Mouse (Mus musculus): ENCODE results near the gene Rab20.

The Rab20 gene

DNA sequence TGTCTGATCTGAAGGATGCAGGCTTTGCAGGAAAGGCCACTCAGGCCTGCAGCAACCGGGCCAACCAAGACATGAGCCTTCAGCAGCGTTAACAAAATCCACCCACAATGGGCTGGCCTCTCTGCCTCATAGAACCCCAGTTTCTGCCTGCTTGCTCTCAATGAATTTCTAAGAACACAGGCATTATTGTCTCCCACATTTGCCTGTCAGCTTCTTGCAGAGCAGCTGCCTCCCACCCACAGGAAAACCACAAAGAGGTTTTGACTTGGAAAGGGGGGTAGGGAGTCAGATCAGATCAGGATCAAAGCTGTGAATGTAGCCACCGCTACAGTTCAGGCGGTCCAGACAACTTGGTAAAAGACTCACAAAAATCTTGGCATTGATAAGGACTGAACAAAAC lies 25.5 kb downstream of the Rab20 start:
- DNase-seq (ENCODE audit: low spot score in 2 of 2), result no peak

GRCm38 (mm10) chr8:11452559-11452958 lies 26.0 kb downstream of the Rab20 start:
- no peak for DNase-seq (ENCODE audit: low spot score in 2 of 2)

- DNase-seq (ENCODE audit: low spot score in 2 of 2), result no peak
Measured at GRCm38 (mm10) chr8:11452152-11452551, 26.4 kb downstream of the Rab20 start.

GRCm38 (mm10) chr8:11450184-11451113 lies 28.1 kb downstream of the Rab20 start:
- no peak for DNase-seq (ENCODE audit: low spot score in 2 of 2)

- no peak for DNase-seq (ENCODE audit: low spot score in 2 of 2)
Measured at GRCm38 (mm10) chr8:11447910-11448570, 30.5 kb downstream of the Rab20 start.

GRCm38 (mm10) chr8:11445790-11446189 lies 32.7 kb downstream of the Rab20 start:
- DNase-seq (ENCODE audit: low spot score in 2 of 2), result no peak

DNA sequence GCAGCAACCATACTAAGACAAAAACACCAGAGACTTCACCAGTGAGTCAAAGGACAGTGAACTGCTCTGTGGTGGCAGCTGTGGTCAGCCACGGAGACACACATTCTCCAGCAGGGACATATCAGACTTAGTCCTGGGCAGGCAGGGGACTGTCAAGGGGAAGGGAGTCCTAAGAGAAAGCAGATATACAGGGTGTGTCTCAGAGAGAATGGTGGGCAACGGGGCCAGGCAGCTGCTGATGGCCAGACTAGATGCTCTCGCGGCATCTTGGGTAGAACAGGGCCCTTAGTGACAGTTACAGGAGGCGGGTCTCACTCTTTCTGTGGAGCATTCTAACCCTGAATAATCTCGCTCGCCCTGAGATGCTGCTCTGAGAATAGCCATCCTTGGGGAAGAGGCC lies 34.3 kb downstream of the Rab20 start:
- DNase-seq (ENCODE audit: low spot score in 2 of 2), result no peak

GRCm38 (mm10) chr8:11443611-11444010 lies 34.9 kb downstream of the Rab20 start:
- no peak for DNase-seq (ENCODE audit: low spot score in 2 of 2)

GRCm38 (mm10) chr8:11441291-11441690 lies 37.2 kb downstream of the Rab20 start:
- no peak for DNase-seq (ENCODE audit: low spot score in 2 of 2)

DNA sequence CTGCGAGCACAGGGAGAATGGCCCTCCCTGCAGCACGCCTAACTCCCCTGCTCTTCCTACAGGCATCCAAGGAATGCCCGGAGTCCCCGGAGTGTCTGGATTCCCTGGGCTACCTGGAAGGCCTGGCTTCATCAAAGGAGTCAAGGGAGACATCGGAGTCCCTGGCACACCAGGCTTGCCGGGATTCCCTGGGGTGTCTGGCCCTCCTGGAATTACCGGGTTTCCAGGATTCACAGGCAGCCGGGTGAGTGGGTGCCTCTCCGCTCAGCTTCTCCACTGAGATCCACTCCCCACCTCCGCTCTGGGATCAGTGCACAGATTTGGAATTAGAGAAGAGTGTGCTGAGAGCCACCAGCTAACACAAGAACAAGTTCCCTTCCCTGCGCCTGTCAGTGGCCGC lies 40.6 kb downstream of the Rab20 start:
- no peak for DNase-seq (ENCODE audit: low spot score in 2 of 2)

DNA sequence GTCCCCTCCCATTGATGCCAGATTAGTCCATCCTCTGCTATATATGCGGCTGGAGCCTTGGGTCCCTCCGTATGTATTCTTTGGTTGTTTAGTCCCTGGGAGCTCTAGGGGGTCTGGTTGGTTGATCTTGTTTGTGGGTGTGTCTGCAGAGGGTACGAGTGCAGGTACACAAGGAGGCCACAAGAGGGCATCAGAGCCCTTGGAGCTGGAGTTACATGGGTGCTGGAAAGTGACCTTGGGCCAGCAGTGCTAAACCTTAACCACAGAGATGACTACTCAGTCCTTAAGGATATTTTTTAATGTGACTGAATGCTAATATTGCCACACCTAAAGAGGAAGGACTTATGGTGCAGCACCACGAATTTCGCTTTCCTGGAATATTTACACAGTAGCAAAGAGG lies 47.8 kb downstream of the Rab20 start:
- no peak for DNase-seq (ENCODE audit: low spot score in 2 of 2)

GRCm38 (mm10) chr8:11423091-11423490 lies 55.4 kb downstream of the Rab20 start:
- DNase-seq (ENCODE audit: low spot score in 2 of 2), result no peak

DNA sequence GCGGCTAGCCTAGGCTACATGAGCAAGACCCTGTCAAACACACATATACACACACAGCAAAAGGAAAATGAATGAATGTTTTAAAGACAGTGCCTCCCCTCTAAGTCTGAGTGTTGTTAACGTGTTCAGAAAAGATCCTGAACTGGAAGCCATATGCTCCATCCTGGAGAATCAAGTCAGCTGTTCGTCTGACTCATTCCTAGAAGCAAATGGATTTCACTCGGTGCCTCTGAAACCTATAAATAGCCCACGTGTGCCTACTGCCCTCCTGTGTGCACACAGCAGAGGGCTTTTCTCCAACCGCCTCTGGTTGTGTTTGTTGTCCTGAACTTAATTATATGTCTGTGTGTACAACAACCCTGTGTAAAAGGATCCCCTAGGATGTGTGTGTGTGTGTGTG lies 56.5 kb downstream of the Rab20 start:
- DNase-seq (ENCODE audit: low spot score in 2 of 2), result no peak

DNA sequence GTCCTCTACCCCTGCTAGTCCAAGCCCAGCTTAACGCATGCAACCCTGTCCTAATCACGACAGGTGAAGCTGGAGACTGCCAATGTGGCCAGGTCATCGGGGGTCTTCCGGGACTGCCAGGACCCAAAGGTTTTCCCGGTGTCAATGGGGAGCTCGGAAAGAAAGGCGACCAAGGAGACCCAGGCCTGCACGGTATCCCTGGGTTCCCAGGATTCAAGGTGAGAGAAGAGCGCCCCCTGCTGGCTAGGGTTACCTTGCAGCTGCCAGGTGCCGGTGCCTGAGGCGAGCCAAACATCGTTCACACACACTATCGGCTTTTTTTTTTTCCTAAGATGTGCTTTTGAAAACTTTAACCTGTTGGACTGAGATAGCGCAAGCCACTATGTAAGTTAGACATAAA lies 57.4 kb downstream of the Rab20 start:
- DNase-seq (ENCODE audit: low spot score in 2 of 2), result peak in 1 of 2 experiments; percentile 13

GRCm38 (mm10) chr8:11419645-11420044 lies 58.9 kb downstream of the Rab20 start:
- peak in 1 of 2 experiments; percentile 30 for DNase-seq (ENCODE audit: low spot score in 2 of 2)

DNA sequence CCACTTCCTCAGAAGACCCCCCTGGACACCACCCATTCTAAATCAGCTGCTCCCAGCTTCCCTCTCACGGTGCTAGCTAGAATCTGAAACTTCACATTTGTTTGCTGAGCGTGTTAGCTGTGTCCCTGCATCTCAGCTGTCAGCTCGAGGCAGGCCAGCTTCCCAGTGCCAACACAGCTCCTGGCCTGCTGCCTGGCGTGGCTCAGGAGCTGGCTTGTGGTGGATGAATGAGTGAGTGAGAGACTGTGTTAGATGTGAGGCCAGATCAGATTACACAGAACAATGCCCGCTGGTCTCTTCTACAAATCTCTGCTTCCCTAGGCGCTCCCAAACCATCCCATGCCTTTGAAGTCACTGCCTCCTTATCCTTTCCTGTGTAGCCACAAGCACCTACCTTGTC lies 59.3 kb downstream of the Rab20 start:
- DNase-seq (ENCODE audit: low spot score in 2 of 2), result no peak

DNA sequence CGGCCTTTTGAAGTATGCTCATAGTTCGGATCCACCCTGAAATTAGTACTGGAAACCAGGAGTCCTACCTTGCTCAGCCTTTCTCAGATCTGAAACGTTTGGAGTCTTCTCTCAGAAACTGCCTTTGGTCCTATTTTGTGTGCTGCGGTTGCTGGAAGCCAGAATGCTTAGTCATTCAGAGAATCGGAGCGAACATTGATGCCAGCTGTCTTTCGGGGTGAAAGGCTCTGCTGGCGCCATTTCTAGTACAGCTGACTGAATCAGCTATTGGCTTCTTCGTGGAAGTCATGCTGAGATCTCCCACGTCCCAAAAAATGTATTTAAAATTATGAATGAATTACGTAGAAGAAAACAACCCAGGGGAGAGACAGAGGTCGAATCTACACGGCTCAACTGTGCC lies 60.7 kb downstream of the Rab20 start:
- no peak for DNase-seq (ENCODE audit: low spot score in 2 of 2)

DNA sequence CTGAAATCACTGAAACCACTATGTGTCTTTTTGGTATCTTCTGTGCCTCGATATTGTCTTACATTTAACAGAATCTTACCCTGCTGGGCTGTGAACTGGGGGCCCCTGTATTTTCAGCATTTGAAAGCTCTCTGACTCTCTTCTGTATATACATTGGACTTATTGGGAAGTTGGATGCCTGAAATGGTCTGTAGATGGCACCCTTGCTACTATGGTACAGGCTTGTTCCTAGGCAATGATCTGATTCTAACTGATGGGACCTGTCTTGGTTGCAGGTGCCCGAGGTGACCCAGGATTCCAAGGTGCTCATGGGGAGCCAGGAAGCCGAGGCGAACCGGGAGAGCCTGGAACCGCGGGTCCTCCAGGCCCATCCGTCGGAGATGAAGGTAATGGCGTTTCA lies 63.4 kb downstream of the Rab20 start:
- no peak for DNase-seq (ENCODE audit: low spot score in 2 of 2)

GRCm38 (mm10) chr8:11414304-11414703 lies 64.2 kb downstream of the Rab20 start:
- DNase-seq (ENCODE audit: low spot score in 2 of 2), result no peak

DNA sequence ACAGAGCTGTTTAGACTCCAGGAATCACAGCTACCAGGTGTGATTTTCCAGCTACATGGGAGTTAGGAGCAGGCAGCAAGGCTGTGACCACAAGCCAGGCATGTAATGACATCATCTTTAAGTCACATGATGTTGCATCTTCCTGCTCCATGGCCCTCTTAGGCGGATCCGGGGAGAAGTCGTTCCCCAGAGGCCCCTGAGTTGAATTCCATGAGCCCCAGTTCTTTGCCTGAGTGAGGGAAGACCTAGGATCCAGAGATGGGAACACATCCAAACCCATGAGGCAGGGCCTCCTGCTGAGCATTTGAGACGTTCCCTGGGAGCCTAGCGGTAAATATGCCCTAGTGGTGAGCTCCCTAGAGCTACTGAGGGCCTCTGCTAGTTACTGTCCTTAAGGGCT lies 66.1 kb downstream of the Rab20 start:
- no peak for DNase-seq (ENCODE audit: low spot score in 2 of 2)

DNA sequence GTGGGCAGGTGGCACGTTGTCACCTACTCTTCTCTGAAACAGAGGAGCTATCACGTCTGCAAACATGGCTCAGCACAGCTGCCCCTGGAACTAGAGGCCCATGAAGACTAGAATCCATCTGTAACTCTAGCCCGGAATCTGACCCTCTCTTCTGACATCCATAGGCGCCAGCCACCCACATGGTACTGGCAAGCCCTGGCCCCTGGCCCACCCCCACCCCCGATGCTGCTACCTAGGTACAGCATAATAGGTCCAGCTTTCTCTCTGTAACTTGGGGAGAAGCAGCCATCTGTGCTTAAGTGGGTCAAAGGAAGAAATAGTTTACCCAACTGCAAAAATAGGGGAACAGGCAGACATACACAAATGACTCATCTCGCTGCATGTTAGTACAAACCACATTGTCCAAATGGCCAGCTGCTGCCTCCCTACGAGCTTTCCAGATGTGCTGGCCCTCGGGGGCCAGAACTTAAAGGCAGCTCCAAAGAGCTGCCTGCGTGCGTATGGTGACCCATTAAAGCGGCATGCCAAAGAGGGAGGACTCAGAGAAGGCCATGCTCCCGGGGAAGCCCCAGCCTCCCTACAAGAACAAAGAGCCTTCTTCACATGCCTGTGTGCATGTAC lies 66.9 kb downstream of the Rab20 start:
- DNase-seq (ENCODE audit: low spot score in 2 of 2), result no peak

GRCm38 (mm10) chr8:11405722-11406481 lies 72.6 kb downstream of the Rab20 start:
- DNase-seq (ENCODE audit: low spot score in 2 of 2), result no peak
